Mouse (Mus musculus): ENCODE results near the gene Pacsin3.
"Not testable (repeated sequence)": the region's sequence is repeated elsewhere in the genome, so short reads cannot be mapped to it uniquely, and the experiment has no call there.

The Pacsin3 gene

DNA sequence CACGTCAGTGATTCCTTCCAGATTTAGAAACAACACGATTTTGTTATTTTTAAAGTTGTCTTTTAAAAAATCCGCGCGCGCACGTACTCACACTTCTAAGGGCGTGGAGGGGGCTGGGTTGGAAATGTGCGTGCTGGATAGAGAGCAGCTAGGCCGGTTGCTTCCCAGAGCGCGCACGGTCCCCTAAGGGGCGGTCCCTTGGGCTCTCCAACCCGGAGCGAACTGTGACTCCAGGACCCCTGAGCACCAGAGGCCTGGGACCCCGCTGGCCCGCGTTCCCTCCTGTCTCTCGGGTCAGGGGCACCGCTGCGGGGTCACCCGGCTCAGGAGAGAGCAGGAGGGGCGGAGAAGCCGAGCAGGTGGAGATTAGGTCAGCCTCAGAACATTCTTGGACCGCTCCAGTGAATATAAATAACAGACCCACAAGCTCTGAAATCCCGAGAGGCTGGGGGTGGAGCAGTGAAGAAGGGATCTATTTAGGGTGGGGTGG is at the start of gene Pacsin3:
TSS of gene Pacsin3 (plus strand) at position 294 of the 490 bp plus-strand sequence.
- no peak for DNase-seq (ENCODE audit: low read depth, low spot score)

DNA sequence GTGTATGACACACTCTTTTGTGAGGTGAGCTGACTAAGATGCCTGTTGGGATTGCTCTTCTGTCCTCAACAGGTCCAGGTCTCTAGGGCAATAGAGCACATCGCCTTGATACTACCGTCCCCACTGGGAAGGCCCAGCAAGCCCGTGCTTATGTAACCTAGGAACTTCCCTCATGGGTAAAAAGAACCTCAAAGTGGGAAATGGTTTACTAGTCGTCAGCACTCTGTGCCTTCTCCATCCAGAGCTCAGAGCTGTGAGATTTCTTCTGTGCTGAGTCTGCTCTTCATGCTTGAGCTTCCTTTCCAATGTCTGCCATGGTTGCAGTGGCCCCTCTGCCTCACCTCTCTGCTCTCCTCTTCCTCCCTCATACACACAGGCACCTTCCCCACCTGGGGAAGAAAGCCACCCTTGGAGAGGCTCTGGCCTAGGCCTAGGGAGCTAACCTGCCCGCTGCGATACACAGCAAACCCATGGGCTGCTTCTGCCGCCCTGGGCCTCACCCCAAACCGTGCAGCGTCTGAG is 49.4 kb upstream of the Pacsin3 start:
- no peak for DNase-seq (ENCODE audit: low read depth, low spot score)

DNA sequence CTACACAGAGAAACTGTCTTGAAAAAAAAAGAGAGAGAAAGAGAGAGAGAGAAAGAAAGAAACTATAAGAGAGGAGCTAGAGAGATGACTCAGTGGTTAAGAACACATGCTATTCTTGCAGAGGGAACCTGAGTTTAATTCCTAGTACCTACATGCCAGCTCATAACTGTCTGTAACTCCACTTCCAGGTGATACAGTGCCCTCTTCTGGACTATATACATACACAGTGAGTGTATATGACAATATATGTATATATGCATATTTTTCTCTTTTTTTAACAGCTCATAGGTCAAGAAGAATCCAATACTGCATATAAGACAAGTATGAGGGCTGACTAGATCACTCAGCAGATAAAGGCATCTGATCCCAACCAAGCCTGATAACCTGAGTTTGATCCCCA is 42.4 kb upstream of the Pacsin3 start:
- DNase-seq (ENCODE audit: low read depth, low spot score) = no peak

DNA sequence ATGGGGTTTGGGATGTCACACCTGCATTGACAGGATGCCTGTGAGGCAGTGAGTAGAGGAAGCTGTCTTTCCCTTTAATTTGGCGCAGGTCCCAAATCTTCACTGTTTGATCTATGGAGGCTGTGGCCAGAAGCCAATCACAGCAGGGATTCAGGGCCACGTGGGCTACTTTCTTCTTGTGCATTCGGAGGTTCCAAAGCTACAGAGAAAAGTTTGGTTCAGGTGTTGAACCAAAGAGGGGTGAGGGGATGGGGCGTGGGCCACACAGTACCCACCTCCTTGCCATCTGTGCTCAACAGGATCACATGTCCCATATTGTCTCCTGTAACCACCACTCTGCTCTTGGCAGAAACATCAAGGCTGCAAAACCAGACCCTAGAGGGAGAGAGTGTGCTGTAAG is 38.7 kb upstream of the Pacsin3 start:
- DNase-seq (ENCODE audit: low read depth, low spot score) = no peak

DNA sequence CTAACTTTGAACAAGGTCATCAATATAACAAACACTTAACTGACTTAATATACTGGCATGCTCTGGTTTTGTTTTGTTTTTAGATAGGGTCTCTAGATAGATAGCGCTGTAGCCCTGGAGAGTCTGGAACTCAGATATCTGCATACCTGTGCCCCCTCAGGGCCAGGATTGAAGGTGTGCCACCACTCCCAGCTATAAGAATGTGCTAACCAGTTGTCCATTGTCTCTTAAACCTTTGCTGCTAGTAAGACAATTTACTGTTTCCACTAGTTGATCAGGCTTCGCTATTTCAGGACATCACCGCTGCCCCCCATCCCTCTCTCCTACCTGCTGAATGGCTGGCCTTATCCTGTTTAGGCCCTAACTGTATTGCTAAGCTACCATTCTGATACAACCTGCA is 35.3 kb upstream of the Pacsin3 start:
- no peak for DNase-seq (ENCODE audit: low read depth, low spot score)

DNA sequence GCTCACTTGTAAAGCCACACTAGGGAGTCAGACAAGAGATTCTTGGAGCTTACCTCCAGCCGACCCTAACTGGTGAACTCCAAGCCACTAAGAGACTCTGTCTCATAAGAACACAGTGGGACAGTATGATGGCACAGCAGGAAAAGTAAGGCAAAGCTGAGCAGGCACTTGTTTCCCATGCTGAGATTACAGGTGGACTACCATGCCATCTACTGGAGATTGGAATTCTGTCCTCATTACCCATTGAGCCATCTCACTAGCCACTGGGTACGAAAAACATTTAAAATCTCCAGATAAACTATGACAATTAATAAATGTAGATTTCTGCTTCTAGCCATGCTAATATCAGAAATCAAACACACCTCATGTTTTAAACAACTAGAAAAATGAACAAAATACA is 32.1 kb upstream of the Pacsin3 start:
- no peak for DNase-seq (ENCODE audit: low read depth, low spot score)

DNA sequence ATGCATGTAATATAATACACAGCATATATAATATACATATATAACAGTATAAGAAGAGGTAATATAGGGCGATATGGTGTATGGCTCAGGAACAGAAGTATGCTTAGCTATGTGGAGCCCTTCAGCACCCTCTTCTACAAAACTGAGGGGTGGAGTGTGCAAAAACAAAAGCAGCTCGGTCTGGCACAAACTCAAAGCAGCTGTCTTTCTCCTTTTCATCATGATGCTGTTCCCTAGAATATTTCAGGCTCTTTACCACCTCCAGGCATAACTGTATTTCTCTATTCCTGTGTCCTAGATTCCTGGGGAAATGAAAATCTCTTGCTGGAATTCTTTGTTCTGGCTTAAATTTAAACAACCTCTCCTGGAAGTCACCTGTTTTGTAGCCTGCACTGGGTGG is 26.0 kb upstream of the Pacsin3 start:
- DNase-seq (ENCODE audit: low read depth, low spot score) = peak; percentile 81

DNA sequence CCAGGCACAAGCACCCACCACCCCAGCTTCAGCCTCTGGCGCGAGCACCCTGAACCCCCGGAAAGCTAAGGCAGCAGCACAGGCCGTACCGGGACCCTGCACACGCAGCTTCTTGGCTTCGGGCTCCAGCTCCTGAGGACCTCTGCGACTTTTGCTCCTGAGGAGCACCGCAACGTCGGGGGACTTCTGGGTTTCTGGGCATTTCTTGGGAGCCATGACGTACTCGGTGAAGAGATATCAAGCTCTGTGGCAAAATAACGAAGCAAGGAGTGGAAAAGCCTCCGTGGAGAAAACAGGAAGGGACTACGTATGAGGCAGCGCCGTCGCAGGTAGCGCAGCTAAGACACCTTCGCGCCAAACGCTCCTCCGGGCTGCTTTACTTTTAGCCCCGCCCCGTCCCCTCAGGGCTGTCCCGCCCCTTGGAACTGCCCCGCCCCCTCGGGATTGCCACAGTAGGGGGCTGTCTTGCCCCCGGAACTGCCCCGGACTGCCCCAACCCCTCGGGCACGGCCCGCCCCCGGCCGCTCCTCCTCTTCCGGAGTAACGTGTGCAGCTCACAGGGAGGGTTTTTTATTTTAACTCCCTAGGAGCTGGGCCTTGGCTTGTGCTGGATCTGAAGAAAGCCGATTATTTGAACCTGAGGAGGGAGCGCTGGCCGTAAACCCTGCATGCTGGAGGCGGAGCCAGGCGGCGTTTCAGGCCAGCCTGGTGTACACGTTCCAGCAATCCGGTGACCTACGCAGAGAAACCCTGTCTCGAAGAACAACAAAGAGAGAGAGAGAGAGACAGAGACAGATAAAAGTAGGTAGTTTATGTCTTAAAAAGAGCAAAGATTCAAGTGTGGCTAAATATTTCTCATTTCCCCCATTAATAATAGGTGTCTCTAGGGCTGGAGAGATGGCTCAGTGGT is 18.9 kb upstream of the Pacsin3 start, which contains the start of gene Ddb2:
TSS of gene Ddb2 (minus strand) at position 382 of the 910 bp plus-strand sequence.
- peak; percentile 93 for DNase-seq (ENCODE audit: low read depth, low spot score)

DNA sequence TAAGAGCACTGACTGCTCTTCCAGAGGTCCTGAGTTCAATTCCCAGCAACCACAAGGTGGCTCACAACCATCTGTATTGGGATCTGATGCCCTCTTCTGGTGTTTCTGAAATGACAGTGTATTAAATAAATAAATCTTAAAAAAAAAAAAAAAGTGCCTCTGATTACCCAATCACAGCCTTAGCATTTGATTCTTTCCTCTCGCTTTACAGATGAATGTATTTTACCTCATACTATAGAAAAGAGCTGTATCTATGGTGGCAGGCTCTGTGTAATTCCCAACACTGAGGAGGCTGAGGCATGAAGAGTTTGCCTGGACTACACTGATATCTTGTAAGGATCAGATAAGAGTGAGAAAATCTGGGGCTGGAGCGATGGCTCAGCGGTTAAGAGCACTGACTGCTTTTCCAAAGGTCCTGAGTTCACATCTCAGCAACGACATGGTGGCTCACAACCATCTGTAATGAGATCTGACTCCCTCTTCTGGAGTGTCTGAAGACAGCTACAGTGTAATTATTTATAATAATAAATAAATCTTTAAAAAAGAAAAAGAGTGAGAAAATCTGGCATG is 18.2 kb upstream of the Pacsin3 start:
- not testable (repeated sequence) for DNase-seq (ENCODE audit: low read depth, low spot score)

DNA sequence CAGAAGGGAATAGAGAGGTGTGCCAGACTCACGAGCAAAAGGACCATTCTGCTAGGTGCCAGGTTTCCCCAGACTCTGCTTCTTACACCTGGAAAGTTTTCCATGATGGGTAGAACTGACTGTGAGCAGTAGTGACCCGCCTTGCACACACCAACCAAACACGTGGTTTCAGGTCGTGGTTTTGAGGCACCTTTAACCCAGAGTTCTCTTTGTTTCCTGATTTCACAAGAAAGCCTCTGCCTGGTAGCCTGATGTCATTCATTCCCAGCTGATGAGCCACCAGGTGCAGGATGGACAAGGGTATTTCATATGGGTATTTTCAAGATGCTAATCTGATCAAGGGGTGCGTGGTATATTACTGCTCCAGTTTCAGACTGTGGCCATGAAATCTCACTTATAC is 13.2 kb upstream of the Pacsin3 start:
- DNase-seq (ENCODE audit: low read depth, low spot score) = no peak

DNA sequence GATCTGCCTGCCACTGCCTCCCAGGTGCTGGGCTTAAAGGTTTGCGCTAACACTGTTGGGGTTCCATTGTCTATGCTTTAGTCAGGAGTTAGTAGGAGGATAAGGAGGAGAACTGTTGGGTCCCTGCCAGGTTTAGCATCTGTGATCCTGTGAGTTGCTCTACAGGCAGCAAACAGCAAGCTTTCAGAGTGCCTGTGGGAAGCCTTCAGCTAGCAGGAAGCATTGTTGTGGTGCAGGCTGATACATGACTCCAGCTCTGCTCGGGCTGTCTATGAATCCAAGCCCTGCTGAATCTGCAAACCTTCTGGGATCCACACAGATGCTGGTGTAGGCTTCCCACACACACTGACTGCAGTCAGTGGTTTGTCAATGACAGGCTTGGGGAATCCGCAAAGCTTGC is 12.3 kb upstream of the Pacsin3 start:
- DNase-seq (ENCODE audit: low read depth, low spot score) = peak; percentile 86

DNA sequence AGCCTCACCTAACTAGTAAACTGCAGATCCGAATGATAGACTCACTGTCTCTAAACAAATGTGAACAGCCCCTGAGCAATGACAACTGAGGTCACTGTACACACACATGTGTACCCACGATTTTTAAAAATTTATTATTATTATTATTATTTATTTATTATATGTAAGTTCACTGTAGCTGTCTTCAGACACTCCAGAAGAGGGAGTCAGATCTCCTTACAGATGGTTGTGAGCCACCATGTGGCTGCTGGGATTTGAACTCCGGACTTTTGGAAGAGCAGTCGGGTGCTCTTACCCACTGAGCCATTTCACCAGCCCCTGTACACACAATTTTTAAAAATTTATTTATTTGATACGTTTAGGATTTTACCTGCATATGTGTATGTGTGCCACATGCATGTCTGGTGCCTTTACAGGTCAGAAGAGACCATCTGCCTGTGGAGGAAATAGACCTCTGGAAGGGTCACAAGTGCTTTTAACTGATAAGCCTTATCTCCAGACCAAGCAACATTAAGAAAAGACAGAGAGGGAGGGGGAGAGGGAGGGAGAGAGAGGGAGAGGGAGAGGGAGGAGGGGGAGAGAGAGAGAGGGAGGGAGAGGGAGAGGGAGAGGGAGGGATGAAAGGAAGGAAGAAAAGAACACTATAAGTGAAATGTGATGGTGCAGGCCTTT is 11.1 kb upstream of the Pacsin3 start:
- no peak for DNase-seq (ENCODE audit: low read depth, low spot score)

DNA sequence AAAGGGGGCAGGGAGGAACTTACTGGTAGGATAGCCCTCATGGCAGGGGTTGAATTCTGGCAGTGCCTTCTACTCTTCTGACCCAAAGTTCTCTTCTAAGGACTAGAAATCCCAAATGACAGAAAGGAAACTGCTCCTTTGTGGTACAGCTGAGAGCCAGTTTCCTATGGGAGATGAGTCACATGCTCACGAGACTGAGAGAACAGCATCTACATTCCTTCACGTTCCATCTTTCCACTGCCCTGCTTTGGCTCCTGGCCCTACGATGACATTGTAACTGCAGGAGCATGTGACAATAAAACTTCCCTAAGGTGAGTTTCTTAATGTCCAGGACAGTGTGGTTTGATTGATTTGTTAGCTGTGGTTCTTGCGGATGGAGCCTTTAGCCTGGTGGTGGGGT is 7.4 kb upstream of the Pacsin3 start:
- no peak for DNase-seq (ENCODE audit: low read depth, low spot score)

DNA sequence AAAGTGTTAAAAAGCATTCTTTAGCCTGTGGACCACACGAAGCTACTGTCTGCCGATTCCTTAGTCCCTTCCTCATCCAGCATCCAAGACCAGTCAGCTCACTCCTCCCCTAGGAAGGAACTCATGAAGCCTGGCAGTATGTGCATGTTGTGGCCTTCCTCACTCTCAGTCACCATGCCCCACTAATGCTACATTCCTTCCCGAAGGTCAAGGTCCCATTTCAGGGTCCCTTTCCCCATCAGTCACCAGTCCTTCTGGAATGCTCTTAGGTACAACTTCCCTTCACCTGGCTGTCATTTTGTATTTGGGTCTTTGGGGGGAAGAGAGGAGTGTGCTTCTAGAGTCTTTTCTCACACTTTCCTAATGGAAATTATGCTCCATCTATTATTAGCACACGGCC is 3.8 kb upstream of the Pacsin3 start:
- no peak for DNase-seq (ENCODE audit: low read depth, low spot score)

DNA sequence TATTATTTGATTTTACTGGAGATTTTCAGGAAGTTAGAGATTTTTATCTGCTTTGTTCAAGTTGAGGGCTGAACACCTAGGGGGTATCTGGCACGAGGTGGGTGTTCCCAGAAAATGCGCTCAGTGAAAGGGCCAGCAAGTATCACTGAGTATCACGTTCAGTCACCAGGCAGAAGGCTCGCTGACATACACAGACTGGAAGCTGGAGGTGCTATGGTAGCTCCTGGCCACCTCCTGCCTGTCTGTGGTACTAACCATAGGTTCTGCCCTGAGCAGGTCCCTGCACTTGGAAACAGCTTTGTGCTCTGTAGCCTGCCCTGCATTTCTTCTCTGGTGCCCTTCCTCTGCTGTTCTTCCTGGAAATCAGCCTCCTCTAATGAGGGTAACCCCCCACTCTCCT is 3.2 kb upstream of the Pacsin3 start:
- no peak for DNase-seq (ENCODE audit: low read depth, low spot score)

DNA sequence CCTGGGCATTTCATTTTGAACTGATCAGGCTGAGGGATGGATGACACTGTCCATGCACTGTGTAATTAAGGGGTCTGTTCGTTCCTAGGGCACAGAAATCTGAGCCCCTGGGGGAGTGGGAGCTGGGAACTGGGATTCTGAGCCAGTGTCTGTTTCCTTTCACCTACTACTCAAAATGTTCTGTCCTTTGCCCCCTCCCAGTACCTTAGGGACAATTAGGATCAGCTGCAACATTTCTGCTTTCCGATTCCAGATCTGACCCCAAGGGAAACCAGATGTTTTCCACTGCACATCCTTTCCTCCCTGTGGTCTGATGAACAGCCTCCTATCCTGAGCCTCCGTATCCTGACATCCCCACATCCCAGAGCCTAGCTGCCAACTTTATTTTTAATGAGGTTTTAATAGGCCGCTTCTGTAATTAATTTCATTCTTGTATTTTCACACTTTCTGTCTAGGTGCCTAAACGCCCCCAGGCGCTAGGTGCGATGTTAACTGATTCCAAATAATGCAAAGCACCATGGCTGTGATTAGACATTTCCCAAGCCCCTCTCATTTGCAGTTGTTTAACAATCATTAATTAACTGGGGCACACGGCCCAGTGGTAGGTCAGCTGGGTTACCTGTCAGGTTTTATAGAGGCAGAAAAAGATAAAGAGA is 901 bp upstream of the Pacsin3 start:
- no peak for DNase-seq (ENCODE audit: low read depth, low spot score)

DNA sequence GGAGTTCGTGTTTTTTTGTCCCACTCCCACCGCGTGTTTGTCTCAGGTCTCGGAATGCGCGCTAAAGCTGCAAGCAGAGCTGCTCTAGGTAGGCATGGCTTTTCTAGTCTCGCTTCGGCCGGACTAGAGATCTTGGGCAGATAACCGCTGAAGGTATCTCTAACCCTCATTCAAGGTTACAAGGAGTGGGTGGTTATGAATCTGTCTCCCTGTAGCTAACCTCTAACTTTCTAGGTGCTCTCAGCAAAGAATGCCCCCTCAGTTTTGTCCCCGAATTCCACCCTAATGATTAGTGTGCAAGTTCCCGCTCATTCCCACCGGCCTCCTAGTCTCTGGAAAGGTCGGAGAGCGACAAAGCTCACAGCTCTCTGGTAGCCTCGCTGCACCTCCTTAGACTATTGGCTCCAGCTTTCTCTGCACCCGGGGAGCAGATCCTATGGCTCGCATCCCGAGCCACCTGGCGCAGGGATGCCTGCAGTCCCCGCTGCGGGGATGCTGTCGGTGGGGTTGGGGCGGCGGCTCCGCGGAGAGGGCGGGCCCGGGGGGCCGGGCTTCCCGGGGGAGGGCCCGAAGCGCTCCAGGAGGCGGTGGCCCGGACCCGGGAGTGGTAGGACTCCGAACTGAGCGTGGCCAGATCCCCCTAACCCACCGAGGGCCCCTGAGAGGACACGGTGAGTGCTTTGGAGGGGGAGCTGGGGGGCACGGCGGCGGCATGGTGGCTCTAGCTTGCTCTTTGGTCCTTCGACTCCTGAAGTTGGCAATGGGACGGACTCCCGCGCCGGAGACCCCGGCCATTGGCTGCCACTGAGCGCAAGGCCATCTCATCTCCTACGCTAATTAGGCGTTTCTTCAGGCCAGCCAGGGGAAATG is 737 bp downstream of the Pacsin3 start:
- DNase-seq (ENCODE audit: low read depth, low spot score) = no peak

DNA sequence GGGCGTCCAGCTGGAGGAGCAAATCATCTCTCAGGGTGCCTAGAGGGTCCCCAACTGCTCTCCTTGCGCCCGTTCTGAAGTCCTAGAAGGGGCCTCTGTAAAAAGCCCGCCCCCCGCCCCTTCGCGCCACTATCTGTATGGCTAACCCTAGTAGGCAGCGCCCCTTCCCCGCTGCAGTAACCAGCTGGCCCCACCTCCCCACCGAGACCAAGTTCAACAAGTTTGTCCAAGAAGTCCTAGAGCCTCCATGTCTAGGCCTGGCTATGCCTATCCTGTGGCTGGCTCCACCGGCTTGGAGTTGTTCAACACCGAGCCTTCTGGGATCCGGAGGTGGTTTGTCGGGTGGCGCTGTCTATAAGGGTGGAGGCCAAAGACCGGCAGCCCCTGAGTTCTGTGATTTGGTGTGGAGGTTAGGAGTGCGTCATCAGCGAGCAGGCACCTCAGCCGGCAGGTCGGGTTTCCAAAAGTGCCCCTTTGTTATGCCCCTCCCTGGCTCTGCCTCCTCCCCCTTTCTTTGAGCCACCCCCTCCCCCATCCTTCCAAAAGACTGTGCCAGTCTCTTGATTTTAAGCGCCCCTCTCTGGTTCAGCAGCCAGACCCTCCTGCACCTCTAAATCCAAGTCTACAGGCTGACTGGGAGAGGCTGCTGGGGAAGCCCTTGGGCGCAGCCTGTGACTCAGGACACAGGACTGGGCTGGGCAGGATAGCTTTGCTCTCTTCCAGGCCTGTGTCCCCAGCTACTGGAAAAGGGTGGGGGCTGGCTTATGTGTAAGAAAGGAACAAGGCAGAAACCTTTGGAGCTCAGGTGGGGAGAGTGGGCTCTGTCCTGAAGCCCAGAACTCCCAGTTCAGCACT is 1.6 kb downstream of the Pacsin3 start:
- DNase-seq (ENCODE audit: low read depth, low spot score) = no peak

DNA sequence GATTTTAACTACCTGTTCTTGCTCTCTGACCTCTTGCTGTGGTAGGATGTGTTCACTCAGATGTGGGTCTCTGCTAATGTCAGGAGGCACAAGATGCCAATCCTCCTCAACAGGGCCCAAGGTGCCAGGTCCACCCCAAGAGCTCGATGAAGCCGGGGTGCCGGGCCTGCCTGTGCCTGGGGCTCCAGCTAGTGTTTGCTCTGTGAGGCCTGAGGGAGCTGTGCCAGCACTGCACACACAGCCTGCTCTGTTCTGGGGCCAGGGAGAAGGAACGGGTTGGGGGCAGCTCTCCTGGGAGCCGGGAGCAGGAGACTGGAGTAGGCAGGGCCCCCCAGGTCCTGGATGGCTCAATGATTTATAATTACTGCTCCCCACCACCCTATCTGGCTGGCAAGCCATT is 2.3 kb downstream of the Pacsin3 start:
- DNase-seq (ENCODE audit: low read depth, low spot score) = no peak

DNA sequence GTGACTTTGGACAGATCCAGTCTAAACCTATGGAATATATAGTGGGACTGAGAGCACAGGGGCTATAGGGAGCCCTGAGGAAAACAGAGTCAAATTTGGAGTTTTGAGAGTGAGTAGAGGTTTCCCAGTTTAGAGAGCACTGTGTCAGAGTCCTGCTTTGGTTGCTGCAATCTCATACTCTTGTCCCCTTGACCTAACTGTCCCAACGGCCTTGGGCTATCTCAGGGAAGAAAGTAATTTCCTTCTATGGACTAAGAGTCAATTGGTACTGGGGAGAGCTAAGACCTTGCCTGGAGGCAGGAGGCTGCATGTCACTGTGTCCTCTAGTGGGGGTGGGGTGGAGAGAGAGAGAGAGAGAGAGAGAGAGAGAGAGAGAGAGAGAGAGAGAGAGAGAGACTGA is 3.1 kb downstream of the Pacsin3 start:
- no peak for DNase-seq (ENCODE audit: low read depth, low spot score)

Data from telencephalon, adult 2 months (tissue).